In genomic region chr13:63572453-63573255, GRCm38 (mm10) we compare ENCODE assay signal across 8 mouse cellular contexts. TPM values are rescaled to one million over a fixed set of nuclear protein-coding genes. Genes with fewer than 3 reads are reported as not detected.
DNase-seq lines count a peak whose midpoint lies in the region; ATAC-seq and TF ChIP-seq lines count a peak whose summit lies in the region.

No protein-coding gene starts in this region.

- H3K36me3 ChIP-seq in heart, embryonic 10.5 days: no peaks in the 10 kb centered on the region
- H3K36me3 ChIP-seq in forebrain, embryonic 13.5 days (ENCODE audit: poor library complexity, severe bottlenecking): no peaks in the 10 kb centered on the region
- no peaks in the 10 kb centered on the region for H3K36me3 ChIP-seq in intestine, postnatal 0 days (ENCODE audit: control insufficient read depth, insufficient read depth)
- no peaks in the 10 kb centered on the region for H3K36me3 ChIP-seq in liver, postnatal 0 days (replicated peaks; ENCODE audit: insufficient read depth, low read length)

- no peak for DNase-seq in heart, embryonic 10.5 days (ENCODE audit: low spot score)
- no peak for DNase-seq in heart, postnatal 25 days (ENCODE audit: low spot score)
- peak; percentile 27 for DNase-seq in liver, postnatal 0 days
- peak; percentile 50 to 67 for DNase-seq in right cerebral cortex, adult 2 months (ENCODE audit: low spot score in 2 of 2)

- peak; percentile 52 for ATAC-seq in forebrain, embryonic 13.5 days
- ATAC-seq in intestine, postnatal 0 days: no peak
- no peak for ATAC-seq in liver, postnatal 0 days
- no peak for ATAC-seq in granulocyte monocyte progenitor cell, adult 5-6 weeks (replicated peaks; ENCODE audit: poor library complexity, severe bottlenecking)

- peaks cover 58% of the 10 kb centered on the region for H3K27me3 ChIP-seq in heart, embryonic 10.5 days (ENCODE audit: insufficient read depth, poor library complexity, severe bottlenecking)
- H3K27me3 ChIP-seq in forebrain, embryonic 13.5 days: peaks cover 85% of the 10 kb centered on the region
- peaks cover 29% of the 10 kb centered on the region for H3K27me3 ChIP-seq in intestine, postnatal 0 days (replicated peaks; ENCODE audit: control insufficient read depth, insufficient read depth, low read length)
- peaks cover 55% of the 10 kb centered on the region for H3K27me3 ChIP-seq in liver, postnatal 0 days (ENCODE audit: insufficient read depth, low read length)

- TF ChIP-seq EP300 in liver, postnatal 0 days (IDR thresholded peaks at IDR 0.05; ENCODE audit: low read depth): no peak

- H3K9ac ChIP-seq in forebrain, embryonic 13.5 days: peak overlapping the region; percentile 84
- peak overlapping the region; percentile 73 for H3K9ac ChIP-seq in intestine, postnatal 0 days (ENCODE audit: low read depth, low read length)
- peak overlapping the region; percentile 23; the same call in 1 of the 2 replicates for H3K9ac ChIP-seq in liver, postnatal 0 days (replicated peaks)

- no peaks in the 10 kb centered on the region for H3K9me3 ChIP-seq in heart, embryonic 10.5 days
- no peaks in the 10 kb centered on the region for H3K9me3 ChIP-seq in forebrain, embryonic 13.5 days (replicated peaks)
- H3K9me3 ChIP-seq in intestine, postnatal 0 days (ENCODE audit: control insufficient read depth): no peaks in the 10 kb centered on the region
- H3K9me3 ChIP-seq in liver, postnatal 0 days (ENCODE audit: low read length): no peaks in the 10 kb centered on the region

- under 1% methylated on average over 67 of the region's 67 CpGs for WGBS in heart, embryonic 10.5 days
- under 1% methylated on average over 65 of the region's 67 CpGs for WGBS in forebrain, embryonic 13.5 days
- under 1% methylated on average over 67 of the region's 67 CpGs for WGBS in intestine, postnatal 0 days
- under 1% methylated on average over 66 of the region's 67 CpGs for WGBS in liver, postnatal 0 days (ENCODE audit: insufficient replicate concordance)

- H3K4me2 ChIP-seq in forebrain, embryonic 13.5 days: peak overlapping the region; percentile 94
- H3K4me2 ChIP-seq in intestine, postnatal 0 days (replicated peaks; ENCODE audit: low read depth): peak overlapping the region; percentile 95
- peak overlapping the region; percentile 90 for H3K4me2 ChIP-seq in liver, postnatal 0 days (ENCODE audit: low read depth, low read length)

- peaks cover 24% of the 10 kb centered on the region for H3K4me1 ChIP-seq in heart, embryonic 10.5 days
- no peaks in the 10 kb centered on the region for H3K4me1 ChIP-seq in brown adipose tissue, adult 24 weeks (ENCODE audit: control insufficient read depth, insufficient read depth, insufficient read length, low read length)
- H3K4me1 ChIP-seq in forebrain, embryonic 13.5 days: peaks cover 53% of the 10 kb centered on the region
- no peaks in the 10 kb centered on the region for H3K4me1 ChIP-seq in intestine, postnatal 0 days (replicated peaks; ENCODE audit: control insufficient read depth, insufficient read depth, low read length)
- H3K4me1 ChIP-seq in liver, postnatal 0 days (ENCODE audit: insufficient read depth): peaks cover 18% of the 10 kb centered on the region

- peak overlapping the region; percentile 88 for H3K27ac ChIP-seq in heart, embryonic 10.5 days
- H3K27ac ChIP-seq in brown adipose tissue, adult 24 weeks (replicated peaks; ENCODE audit: low read depth, low read length): no peak overlapping the region
- H3K27ac ChIP-seq in forebrain, embryonic 13.5 days: peak overlapping the region; percentile 78
- H3K27ac ChIP-seq in intestine, postnatal 0 days (ENCODE audit: low read depth, low read length): peak overlapping the region; percentile 87
- no peak overlapping the region for H3K27ac ChIP-seq in liver, postnatal 0 days (ENCODE audit: low read depth)

- intact Hi-C loops in heart, postnatal 25 days (cut with DNase I): loop anchor here (5.0 kb wide), 2 partner anchors 125 to 240 kb away; no protein-coding TSS in a partner anchor

- peak overlapping the region; percentile 83 for H3K4me3 ChIP-seq in heart, embryonic 10.5 days
- H3K4me3 ChIP-seq in brown adipose tissue, adult 24 weeks (ENCODE audit: insufficient read depth, low read depth, low read length): peak overlapping the region; percentile 70
- H3K4me3 ChIP-seq in forebrain, embryonic 13.5 days: peak overlapping the region; percentile 74
- peak overlapping the region; percentile 78 for H3K4me3 ChIP-seq in intestine, postnatal 0 days (ENCODE audit: low read depth, low read length)
- H3K4me3 ChIP-seq in liver, postnatal 0 days (ENCODE audit: low read depth, low read length): peak overlapping the region; percentile 52

- no peak for TF ChIP-seq CTCF in intestine, postnatal 0 days (IDR thresholded peaks at IDR 0.05; ENCODE audit: low read depth)
- no peak for TF ChIP-seq CTCF in liver, postnatal 0 days (IDR thresholded peaks at IDR 0.05; ENCODE audit: low read depth)

RNA-seq across cellular contexts. Expression of gene Ptch1, which starts 0.7 kb away (rescaled TPM):
- polyA plus RNA-seq in heart, embryonic 10.5 days (2016; fragmentation: Nextera tagmentation; extraction: Ambion mirVana): 8.1 and 16.9 TPM in 2 replicates
- 10 to 100 TPM; 12.4 to 14.9 TPM for total RNA-seq in heart, postnatal 25 days (2021)
- polyA plus RNA-seq in brown adipose tissue, adult 24 weeks (2012; ENCODE audit: insufficient read depth, insufficient read length, missing spikeins): 4.8 and 7.9 TPM in 2 replicates
- 11.3 and 16.0 TPM in 2 replicates for polyA plus RNA-seq in forebrain, embryonic 13.5 days (2015; fragmentation: Nextera tagmentation; extraction: Ambion mirVana)
- 11.0 and 11.9 TPM in 2 replicates for polyA plus RNA-seq in intestine, postnatal 0 days (2015; fragmentation: Nextera tagmentation; extraction: Ambion mirVana)
- 1.8 and 2.5 TPM in 2 replicates for polyA plus RNA-seq in liver, postnatal 0 days (2015; fragmentation: Nextera tagmentation; extraction: Ambion mirVana)
- 9.1 and 14.0 TPM in 2 replicates for total RNA-seq in granulocyte monocyte progenitor cell, adult 5-6 weeks (2014; fragmentation: Nextera tagmentation)
- 6.6 and 7.7 TPM in 2 replicates for total RNA-seq in granulocyte monocyte progenitor cell, adult 5-6 weeks (2017)

Comparison
In these comparisons a context has a peak if more than half of its experiments do, and no peak if none do; other contexts are left out.
1. DNase-seq: peak in liver, postnatal 0 days (single experiment) and right cerebral cortex, adult 2 months (2 of 2); none in heart, embryonic 10.5 days (single experiment) and heart, postnatal 25 days (single experiment).
2. H3K27ac ChIP-seq: peak in heart, embryonic 10.5 days (single experiment), forebrain, embryonic 13.5 days (single experiment) and intestine, postnatal 0 days (single experiment); none in brown adipose tissue, adult 24 weeks (single experiment) and liver, postnatal 0 days (single experiment).
3. H3K9ac ChIP-seq: peak in every context shown above with its lines; median percentile 84 in forebrain, embryonic 13.5 days; 73 in intestine, postnatal 0 days; 23 in liver, postnatal 0 days.
4. Peak in every context shown above with its lines, with median percentiles within 50 percentile points of each other: H3K4me3 ChIP-seq and H3K4me2 ChIP-seq.